Comparison of ENCODE assay signal across 8 mouse cellular contexts in genomic region chr15:91314402-91315318, GRCm38 (mm10).
DNase-seq lines count a peak whose midpoint lies in the region; ATAC-seq and TF ChIP-seq lines count a peak whose summit lies in the region.

No protein-coding gene starts in this region.

- no peak for TF ChIP-seq CTCF in brain, embryonic 14.5 days (IDR thresholded peaks at IDR 0.05; ENCODE audit: borderline replicate concordance, extremely low read depth, insufficient read depth, insufficient read length)

- no peak for TF ChIP-seq POLR2A in brain, embryonic 14.5 days (IDR thresholded peaks at IDR 0.05; ENCODE audit: borderline replicate concordance, extremely low read depth, insufficient read depth, insufficient read length, poor library complexity, severe bottlenecking)

- no peak overlapping the region for H3K4me3 ChIP-seq in forebrain, embryonic 13.5 days
- no peak overlapping the region for H3K4me3 ChIP-seq in forebrain, embryonic 11.5 days (ENCODE audit: low read depth, low read length)
- H3K4me3 ChIP-seq in kidney, embryonic 16.5 days (ENCODE audit: low read length), result no peak overlapping the region

- no peaks in the 10 kb centered on the region for H3K27me3 ChIP-seq in forebrain, embryonic 13.5 days
- no peaks in the 10 kb centered on the region for H3K27me3 ChIP-seq in forebrain, embryonic 11.5 days (ENCODE audit: control insufficient read depth, insufficient read depth, low read length)
- no peaks in the 10 kb centered on the region for H3K27me3 ChIP-seq in kidney, embryonic 16.5 days (ENCODE audit: insufficient read depth, low read length)

- no peak for DNase-seq in forebrain, embryonic 11.5 days (ENCODE audit: low spot score)
- no peak for DNase-seq in kidney, adult 8-10 months
- peak; percentile 68 for DNase-seq in brain, embryonic 14.5 days (ENCODE audit: low read depth)
- DNase-seq in layer of hippocampus, adult 9-11 months, result peak; percentile 23
- no peak for DNase-seq in ovary, postnatal 10 days (ENCODE audit: low spot score)
- DNase-seq in embryo, embryonic 11 days, result no peak

- no peak overlapping the region for H3K9ac ChIP-seq in forebrain, embryonic 13.5 days
- H3K9ac ChIP-seq in forebrain, embryonic 11.5 days (ENCODE audit: low read length), result no peak overlapping the region
- no peak overlapping the region for H3K9ac ChIP-seq in kidney, embryonic 16.5 days (replicated peaks; ENCODE audit: low read length)

- ATAC-seq in forebrain, embryonic 13.5 days, result peak; percentile 55; the same call in 1 of the 2 replicates
- no peak for ATAC-seq in forebrain, embryonic 11.5 days (replicated peaks; ENCODE audit: low FRiP score)
- ATAC-seq in kidney, embryonic 16.5 days (ENCODE audit: low FRiP score, low TSS enrichment), result peak; percentile 74; the same call in 1 of the 2 replicates

- WGBS in forebrain, embryonic 13.5 days, result 73% methylated on average over 19 of the region's 19 CpGs
- WGBS in forebrain, embryonic 11.5 days, result 83% methylated on average over 19 of the region's 19 CpGs
- WGBS in kidney, embryonic 16.5 days, result 60% methylated on average over 19 of the region's 19 CpGs

- H3K36me3 ChIP-seq in forebrain, embryonic 13.5 days (ENCODE audit: poor library complexity, severe bottlenecking), result no peaks in the 10 kb centered on the region
- no peaks in the 10 kb centered on the region for H3K36me3 ChIP-seq in forebrain, embryonic 11.5 days (ENCODE audit: control insufficient read depth, insufficient read depth, low read length)
- H3K36me3 ChIP-seq in kidney, embryonic 16.5 days (ENCODE audit: insufficient read depth, low read length), result no peaks in the 10 kb centered on the region

- H3K9me3 ChIP-seq in forebrain, embryonic 13.5 days (replicated peaks), result no peaks in the 10 kb centered on the region
- H3K9me3 ChIP-seq in forebrain, embryonic 11.5 days (ENCODE audit: control insufficient read depth, low read length), result no peaks in the 10 kb centered on the region
- no peaks in the 10 kb centered on the region for H3K9me3 ChIP-seq in kidney, embryonic 16.5 days (ENCODE audit: low read length)

- H3K4me1 ChIP-seq in forebrain, embryonic 13.5 days, result peaks cover 20% of the 10 kb centered on the region
- no peaks in the 10 kb centered on the region for H3K4me1 ChIP-seq in forebrain, embryonic 11.5 days (replicated peaks; ENCODE audit: control insufficient read depth, insufficient read depth, low read length)
- H3K4me1 ChIP-seq in kidney, embryonic 16.5 days (ENCODE audit: insufficient read depth, low read length), result no peaks in the 10 kb centered on the region

- H3K4me2 ChIP-seq in forebrain, embryonic 13.5 days, result no peak overlapping the region
- H3K4me2 ChIP-seq in forebrain, embryonic 11.5 days (ENCODE audit: low read depth, low read length, severe bottlenecking), result no peak overlapping the region
- peak overlapping the region; percentile 26; the same call in 1 of the 2 replicates for H3K4me2 ChIP-seq in kidney, embryonic 16.5 days (replicated peaks; ENCODE audit: low read depth, low read length)

- no peak overlapping the region for H3K27ac ChIP-seq in forebrain, embryonic 13.5 days
- no peak overlapping the region for H3K27ac ChIP-seq in forebrain, embryonic 11.5 days (ENCODE audit: low read depth, low read length)
- 0 out of 2 replicates have a peak overlapping the region, but pooled peaks have one; percentile 50 for H3K27ac ChIP-seq in kidney, embryonic 16.5 days (ENCODE audit: low read length)

Comparison
In these comparisons a context has a peak if more than half of its experiments do, and no peak if none do; other contexts are left out.
1. DNase-seq: peak in brain, embryonic 14.5 days (single experiment) and layer of hippocampus, adult 9-11 months (single experiment); none in forebrain, embryonic 11.5 days (single experiment), kidney, adult 8-10 months (0 of 2), ovary, postnatal 10 days (single experiment) and embryo, embryonic 11 days (single experiment).